Mouse (Mus musculus) erythroblast, embryonic 14.5 days (primary cell): ENCODE data around the gene Sh3bgrl.

Experiments
- GATA1 ChIP-seq: IDR thresholded peaks from 2 replicates; pipeline ENCODE4 v1.6.1; 2012; ENCODE audit warnings: low read length, inconsistent platforms, mixed read lengths
- TAL1 ChIP-seq: IDR thresholded peaks from 3 replicates; pipeline ENCODE4 v1.6.1; 2012; ENCODE audit warnings: low read length, inconsistent platforms, mixed read lengths

GRCm38 (mm10) chrX:109147108-109147507 lies 51.9 kb downstream of the Sh3bgrl start:
- TF ChIP-seq TAL1 = no peak
- TF ChIP-seq GATA1 = no peak
